Mouse (Mus musculus) CH12F3 (cell line): Measurements from ENCODE around the gene Pemt.

ENCODE experiments used
- in situ Hi-C: fragments of 300-500 bp; cut with MboI; formaldehyde crosslinking; loops from 2 replicates; pipeline ENCODE4 v1.14.3; 2020; ENCODE audit warnings: low sequenced_read_pairs

Pemt gene

GRCm38 (mm10) chr11:60046058-60046735, at the start of gene Pemt:
TSS of gene Pemt (minus strand) at chr11:60046489.
- in situ Hi-C loops: no loop called here

- in situ Hi-C loops: loop anchor here (25.0 kb wide), 1 partner anchor 317 kb away; the partner anchor contains the start of genes Atpaf2 and Gid4
Measured at GRCm38 (mm10) chr11:60094909-60095810, 48.9 kb upstream of the Pemt start.

GRCm38 (mm10) chr11:60093984-60094587, 47.8 kb upstream of the Pemt start:
- in situ Hi-C loops: loop anchor here (25.0 kb wide), 1 partner anchor 318 kb away; the partner anchor contains the start of genes Atpaf2 and Gid4

GRCm38 (mm10) chr11:60093227-60093626, 46.9 kb upstream of the Pemt start:
- in situ Hi-C loops: loop anchor here (25.0 kb wide), 1 partner anchor 319 kb away; the partner anchor contains the start of genes Atpaf2 and Gid4

- in situ Hi-C loops: loop anchor here (25.0 kb wide), 1 partner anchor 321 kb away; the partner anchor contains the start of genes Atpaf2 and Gid4
Measured at GRCm38 (mm10) chr11:60091422-60091761, 45.1 kb upstream of the Pemt start.

GRCm38 (mm10) chr11:60090696-60091421, 44.6 kb upstream of the Pemt start:
- in situ Hi-C loops: loop anchor here (25.0 kb wide), 1 partner anchor 321 kb away; the partner anchor contains the start of genes Atpaf2 and Gid4

- in situ Hi-C loops: loop anchor here (25.0 kb wide), 1 partner anchor 323 kb away; the partner anchor contains the start of genes Atpaf2 and Gid4
Measured at GRCm38 (mm10) chr11:60088947-60089346, 42.7 kb upstream of the Pemt start.

GRCm38 (mm10) chr11:60086676-60087075, 40.4 kb upstream of the Pemt start:
- in situ Hi-C loops: loop anchor here (25.0 kb wide), 1 partner anchor 326 kb away; the partner anchor contains the start of genes Atpaf2 and Gid4

GRCm38 (mm10) chr11:60084589-60084988, 38.3 kb upstream of the Pemt start:
- in situ Hi-C loops: loop anchor here (25.0 kb wide), 1 partner anchor 328 kb away; the partner anchor contains the start of genes Atpaf2 and Gid4

- in situ Hi-C loops: loop anchor here (10.0 to 25.0 kb wide), 2 partner anchors 202 to 336 kb away; partner anchors contain the start of genes Atpaf2 and Gid4
Measured at GRCm38 (mm10) chr11:60076790-60077189, 30.5 kb upstream of the Pemt start.

GRCm38 (mm10) chr11:60076183-60076582, 29.9 kb upstream of the Pemt start:
- in situ Hi-C loops: loop anchor here (10.0 to 25.0 kb wide), 2 partner anchors 201 to 336 kb away; partner anchors contain the start of genes Atpaf2 and Gid4

GRCm38 (mm10) chr11:60073936-60074502, 27.7 kb upstream of the Pemt start:
- in situ Hi-C loops: loop anchor here (10.0 kb wide), 1 partner anchor 199 kb away; no protein-coding TSS in a partner anchor

GRCm38 (mm10) chr11:60073121-60073520, 26.8 kb upstream of the Pemt start:
- in situ Hi-C loops: loop anchor here (10.0 kb wide), 1 partner anchor 198 kb away; no protein-coding TSS in a partner anchor

- in situ Hi-C loops: loop anchor here (10.0 kb wide), 1 partner anchor 196 kb away; no protein-coding TSS in a partner anchor
Measured at GRCm38 (mm10) chr11:60071221-60071620, 24.9 kb upstream of the Pemt start.

GRCm38 (mm10) chr11:60070599-60070998, 24.3 kb upstream of the Pemt start:
- in situ Hi-C loops: loop anchor here (10.0 kb wide), 1 partner anchor 196 kb away; no protein-coding TSS in a partner anchor

- in situ Hi-C loops: no loop called here
Measured at GRCm38 (mm10) chr11:60068631-60069030, 22.3 kb upstream of the Pemt start.

- in situ Hi-C loops: no loop called here
Measured at GRCm38 (mm10) chr11:60067646-60068045, 21.4 kb upstream of the Pemt start.

- in situ Hi-C loops: no loop called here
Measured at GRCm38 (mm10) chr11:60065267-60065666, 19.0 kb upstream of the Pemt start.

- in situ Hi-C loops: no loop called here
Measured at GRCm38 (mm10) chr11:60061504-60062006, 15.3 kb upstream of the Pemt start.
